ENCODE assay signal across 15 mouse cellular contexts in genomic region chr19:41421264-41421663, GRCm38 (mm10).
"Had no signal": no experiment of that assay in that cellular context is flagged by ENCODE, and none has a peak within 500 bp of the region (broad histone marks: within the 10 kb centered on the region; RNA-seq: fewer than 3 reads in every experiment).

No protein-coding gene starts in this region.

- H3K9ac ChIP-seq: kidney, embryonic 15.5 days; liver, embryonic 13.5 days; lung, embryonic 14.5 days; stomach, embryonic 15.5 days had no signal

- H3K36me3 ChIP-seq: kidney, embryonic 15.5 days; liver, embryonic 13.5 days; stomach, embryonic 15.5 days had no signal

- H3K27ac ChIP-seq: kidney, embryonic 15.5 days; left cerebral cortex, adult 2 months; liver, embryonic 13.5 days; macrophage; stomach, embryonic 15.5 days had no signal

- ATAC-seq: lung, postnatal 0 days had no signal

- H3K9me3 ChIP-seq: kidney, embryonic 15.5 days; liver, embryonic 13.5 days; stomach, embryonic 15.5 days had no signal

- H3K4me3 ChIP-seq: kidney, embryonic 15.5 days; left cerebral cortex, adult 2 months; liver, embryonic 13.5 days; stomach, embryonic 15.5 days had no signal

- H3K4me1 ChIP-seq: liver, embryonic 13.5 days; stomach, embryonic 15.5 days had no signal

- H3K4me2 ChIP-seq: kidney, embryonic 15.5 days; liver, embryonic 13.5 days; lung, embryonic 14.5 days; midbrain, embryonic 11.5 days; stomach, embryonic 15.5 days had no signal

- DNase-seq: kidney, adult 11 months; kidney, adult 8-10 months; kidney, postnatal 10 days; kidney, postnatal 36 days; layer of hippocampus, postnatal 36 days; liver, embryonic 13.5 days; lung, embryonic 14.5 days; midbrain, embryonic 14.5 days; thymus, postnatal 25 days had no signal

- H3K27me3 ChIP-seq: kidney, embryonic 15.5 days; liver, embryonic 13.5 days; stomach, embryonic 15.5 days had no signal
